Mouse (Mus musculus): Measurements from ENCODE around the gene Sema6c. TPM values are rescaled to one million over a fixed set of nuclear protein-coding genes. Genes with fewer than 3 reads are reported as not detected.

The Sema6c gene
- polyA plus RNA-seq, 1 experiment from 2014 or later = 3.8 TPM

DNA sequence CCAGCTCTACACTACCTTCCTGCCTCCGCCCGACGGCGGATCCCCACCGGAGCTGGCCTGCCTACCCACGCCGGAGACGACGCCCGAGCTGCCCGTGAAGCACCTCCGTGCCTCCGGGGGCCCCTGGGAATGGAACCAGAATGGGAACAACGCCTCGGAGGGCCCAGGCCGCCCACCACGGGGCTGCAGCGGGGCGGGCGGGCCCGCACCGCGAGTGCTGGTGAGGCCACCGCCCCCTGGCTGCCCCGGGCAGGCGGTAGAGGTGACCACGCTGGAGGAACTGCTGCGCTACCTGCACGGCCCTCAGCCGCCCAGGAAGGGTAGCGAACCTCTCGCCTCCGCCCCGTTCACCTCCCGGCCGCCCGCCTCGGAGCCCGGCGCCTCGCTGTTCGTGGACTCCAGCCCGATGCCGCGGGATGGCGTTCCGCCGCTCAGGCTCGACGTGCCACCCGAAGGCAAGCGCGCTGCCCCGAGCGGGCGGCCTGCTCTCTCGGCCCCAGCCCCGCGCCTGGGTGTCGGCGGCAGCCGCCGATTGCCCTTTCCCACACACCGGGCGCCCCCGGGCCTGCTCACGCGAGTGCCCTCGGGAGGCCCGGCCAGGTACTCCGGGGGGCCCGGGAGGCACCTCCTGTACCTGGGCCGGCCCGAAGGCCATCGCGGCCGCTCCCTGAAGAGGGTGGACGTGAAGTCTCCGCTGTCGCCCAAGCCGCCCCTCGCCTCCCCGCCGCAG, 12.4 kb downstream of the Sema6c start:
- Histone ChIP-seq H3K9ac (no peak overlapping the region), H3K9me3 (no peaks in the 10 kb centered on the region), H3K4me2 (peak overlapping the region; percentile 63), H3K4me3 (peak overlapping the region; percentile 31), H3K36me3 (peaks cover 10% of the 10 kb centered on the region), H3K4me1 (peaks cover 17% of the 10 kb centered on the region), H3K27me3 (peaks cover 38% of the 10 kb centered on the region), H3K27ac (no peak overlapping the region)
- ATAC-seq (ENCODE audit: borderline replicate concordance, extremely low read depth, low FRiP score, low TSS enrichment) = no peak; the same call in 1 of the 2 replicates
- 27% methylated on average over 82 of the region's 84 CpGs for WGBS

GRCm38 (mm10) chr3:95173256-95173949, 13.1 kb downstream of the Sema6c start:
- ATAC-seq (ENCODE audit: borderline replicate concordance, extremely low read depth, low FRiP score, low TSS enrichment) = peak; percentile 36; the same call in 1 of the 2 replicates
- Histone ChIP-seq H3K27ac (no peak overlapping the region), H3K4me3 (peak overlapping the region; percentile 31), H3K4me2 (peak overlapping the region; percentile 63), H3K4me1 (peaks cover 17% of the 10 kb centered on the region), H3K27me3 (peaks cover 38% of the 10 kb centered on the region), H3K36me3 (peaks cover 10% of the 10 kb centered on the region), H3K9ac (peak overlapping the region; percentile 29), H3K9me3 (no peaks in the 10 kb centered on the region)
- WGBS = 9% methylated on average over 58 of the region's 58 CpGs

- no peaks in the 10 kb centered on the region for H3K9me3 ChIP-seq
- H3K4me3 ChIP-seq = peak overlapping the region; percentile 31
- H3K4me2 ChIP-seq = peak overlapping the region; percentile 63
- peaks cover 9% of the 10 kb centered on the region for H3K36me3 ChIP-seq
- no peak overlapping the region for H3K27ac ChIP-seq
- WGBS = 6% methylated on average over 16 of the region's 16 CpGs
- no peak overlapping the region for H3K9ac ChIP-seq
- H3K27me3 ChIP-seq = peaks cover 38% of the 10 kb centered on the region
- peak; percentile 60; the same call in 1 of the 2 replicates for ATAC-seq (ENCODE audit: borderline replicate concordance, extremely low read depth, low FRiP score, low TSS enrichment)
- peaks cover 17% of the 10 kb centered on the region for H3K4me1 ChIP-seq
These were observed 13.8 kb downstream of the Sema6c start for GRCm38 (mm10) chr3:95174011-95174592.

DNA sequence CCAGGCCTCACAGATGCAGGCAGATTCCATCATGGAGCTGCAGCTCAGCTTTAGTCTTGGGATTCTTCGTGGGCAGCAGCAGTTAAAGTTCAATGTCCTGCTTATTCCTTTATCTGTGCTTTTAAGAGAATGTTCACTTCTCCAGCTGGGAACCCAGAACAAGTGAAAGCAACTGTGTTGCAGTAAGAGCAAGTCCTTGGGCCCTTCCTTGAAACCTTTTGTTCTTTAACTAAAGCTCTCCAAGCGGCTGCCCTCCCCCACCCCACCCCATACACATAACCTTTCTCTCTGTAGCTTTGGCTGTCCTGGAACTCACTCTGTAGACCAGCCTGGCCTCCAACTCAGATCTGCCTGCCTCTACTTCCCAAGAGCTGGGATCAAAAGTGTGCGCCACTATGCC, 16.2 kb downstream of the Sema6c start:
- no peak overlapping the region for H3K27ac ChIP-seq
- H3K36me3 ChIP-seq = peaks cover 6% of the 10 kb centered on the region; the same call in 1 of the 2 replicates
- no peak for ATAC-seq (ENCODE audit: borderline replicate concordance, extremely low read depth, low FRiP score, low TSS enrichment)
- no peaks in the 10 kb centered on the region for H3K9me3 ChIP-seq
- no peak overlapping the region for H3K9ac ChIP-seq
- 74% methylated on average over 3 of the region's 3 CpGs for WGBS
- H3K4me2 ChIP-seq = no peak overlapping the region
- H3K27me3 ChIP-seq = peaks cover 27% of the 10 kb centered on the region
- H3K4me1 ChIP-seq = peaks cover 17% of the 10 kb centered on the region
- no peak overlapping the region for H3K4me3 ChIP-seq

DNA sequence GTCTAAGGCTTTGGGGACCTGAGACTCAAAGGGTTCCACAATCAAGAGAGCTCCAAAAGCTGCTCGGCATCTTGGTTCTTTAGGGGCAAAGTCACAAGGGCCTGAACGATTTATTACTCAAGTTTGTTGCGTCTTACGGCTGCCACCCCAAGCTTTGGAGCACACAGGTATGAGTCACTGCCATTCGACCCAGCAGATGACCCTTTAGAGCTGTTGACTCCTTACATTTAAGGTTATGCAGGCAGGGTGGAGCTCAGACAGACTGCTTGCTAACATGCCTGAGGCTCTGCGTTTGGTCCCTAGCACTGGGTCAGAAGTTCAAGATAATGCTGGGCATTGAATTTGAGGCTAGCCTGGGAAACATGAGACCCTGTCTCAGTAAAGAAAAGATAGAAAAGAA, 17.3 kb downstream of the Sema6c start:
- peaks cover 16% of the 10 kb centered on the region for H3K4me1 ChIP-seq
- H3K9me3 ChIP-seq = no peaks in the 10 kb centered on the region
- H3K9ac ChIP-seq = no peak overlapping the region
- H3K4me3 ChIP-seq = no peak overlapping the region
- H3K27ac ChIP-seq = no peak overlapping the region
- no peak for ATAC-seq (ENCODE audit: borderline replicate concordance, extremely low read depth, low FRiP score, low TSS enrichment)
- WGBS = 59% methylated on average over 6 of the region's 6 CpGs
- no peak overlapping the region for H3K4me2 ChIP-seq
- H3K27me3 ChIP-seq = peaks cover 16% of the 10 kb centered on the region
- peaks cover under 1% of the 10 kb centered on the region; the same call in 1 of the 2 replicates for H3K36me3 ChIP-seq

GRCm38 (mm10) chr3:95178948-95179347, 18.7 kb downstream of the Sema6c start:
- H3K27me3 ChIP-seq = peaks cover 2% of the 10 kb centered on the region; the same call in 1 of the 2 replicates
- peaks cover 6% of the 10 kb centered on the region for H3K36me3 ChIP-seq
- 79% methylated on average over 5 of the region's 5 CpGs for WGBS
- H3K9ac ChIP-seq = no peak overlapping the region
- H3K27ac ChIP-seq = no peak overlapping the region
- no peak for ATAC-seq (ENCODE audit: borderline replicate concordance, extremely low read depth, low FRiP score, low TSS enrichment)
- peaks cover 2% of the 10 kb centered on the region; the same call in 1 of the 2 replicates for H3K4me1 ChIP-seq
- H3K9me3 ChIP-seq = no peaks in the 10 kb centered on the region
- no peak overlapping the region for H3K4me3 ChIP-seq
- no peak overlapping the region for H3K4me2 ChIP-seq

DNA sequence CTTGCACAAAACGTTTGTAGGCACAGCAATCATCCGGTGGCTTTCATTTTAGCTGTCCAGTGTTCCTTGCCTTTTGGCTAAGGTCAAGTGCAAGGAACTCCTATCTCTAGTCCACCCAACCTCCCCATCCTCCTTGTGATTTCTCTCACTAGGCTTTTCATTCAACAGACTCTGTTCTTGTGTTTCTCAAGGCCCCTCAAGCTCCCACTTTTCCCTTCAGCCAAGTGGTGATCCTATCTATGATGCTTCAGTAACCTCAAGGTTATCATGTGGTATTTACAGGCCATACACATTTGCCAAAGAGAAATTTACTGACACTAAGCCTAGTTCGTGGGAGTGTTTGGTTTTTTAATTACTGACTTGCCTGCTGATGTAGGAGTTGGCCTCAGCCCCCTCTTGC, 19.6 kb downstream of the Sema6c start:
- no peak overlapping the region for H3K9ac ChIP-seq
- no peaks in the 10 kb centered on the region for H3K4me1 ChIP-seq
- 51% methylated on average over 3 of the region's 3 CpGs for WGBS
- no peak overlapping the region for H3K27ac ChIP-seq
- H3K27me3 ChIP-seq = no peaks in the 10 kb centered on the region
- H3K9me3 ChIP-seq = no peaks in the 10 kb centered on the region
- H3K4me2 ChIP-seq = no peak overlapping the region
- peaks cover 15% of the 10 kb centered on the region for H3K36me3 ChIP-seq
- no peak overlapping the region for H3K4me3 ChIP-seq
- ATAC-seq (ENCODE audit: borderline replicate concordance, extremely low read depth, low FRiP score, low TSS enrichment) = no peak

DNA sequence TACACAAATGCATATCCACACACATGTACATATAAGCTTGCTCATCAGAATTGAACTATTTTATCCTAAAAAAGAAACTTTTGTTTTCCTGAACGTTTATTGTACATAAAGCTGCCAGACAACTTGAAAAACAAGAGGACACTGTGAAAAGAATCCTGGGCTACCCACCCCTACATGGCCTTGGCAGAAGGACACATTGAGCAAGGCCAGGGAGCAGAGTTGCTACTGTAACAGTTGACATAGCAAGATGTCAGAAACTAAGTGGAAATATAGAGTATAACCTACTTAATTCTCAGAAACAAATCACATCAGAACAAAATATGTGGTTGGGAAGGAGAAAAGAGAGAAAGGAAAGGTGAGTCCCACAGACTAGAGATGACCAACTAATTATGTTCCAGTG, 21.6 kb downstream of the Sema6c start:
- 54% methylated on average over 1 of the region's 1 CpGs for WGBS
- H3K27ac ChIP-seq = no peak overlapping the region
- no peak overlapping the region for H3K4me2 ChIP-seq
- H3K27me3 ChIP-seq = no peaks in the 10 kb centered on the region
- peaks cover 25% of the 10 kb centered on the region for H3K36me3 ChIP-seq
- no peaks in the 10 kb centered on the region for H3K4me1 ChIP-seq
- H3K9ac ChIP-seq = no peak overlapping the region
- no peaks in the 10 kb centered on the region for H3K9me3 ChIP-seq
- ATAC-seq (ENCODE audit: borderline replicate concordance, extremely low read depth, low FRiP score, low TSS enrichment) = no peak
- H3K4me3 ChIP-seq = no peak overlapping the region

- WGBS = 76% methylated on average over 9 of the region's 9 CpGs
- no peak for ATAC-seq (ENCODE audit: borderline replicate concordance, extremely low read depth, low FRiP score, low TSS enrichment)
- peaks cover 56% of the 10 kb centered on the region for H3K36me3 ChIP-seq
These were observed 24.7 kb downstream of the Sema6c start for GRCm38 (mm10) chr3:95184796-95185577.

DNA sequence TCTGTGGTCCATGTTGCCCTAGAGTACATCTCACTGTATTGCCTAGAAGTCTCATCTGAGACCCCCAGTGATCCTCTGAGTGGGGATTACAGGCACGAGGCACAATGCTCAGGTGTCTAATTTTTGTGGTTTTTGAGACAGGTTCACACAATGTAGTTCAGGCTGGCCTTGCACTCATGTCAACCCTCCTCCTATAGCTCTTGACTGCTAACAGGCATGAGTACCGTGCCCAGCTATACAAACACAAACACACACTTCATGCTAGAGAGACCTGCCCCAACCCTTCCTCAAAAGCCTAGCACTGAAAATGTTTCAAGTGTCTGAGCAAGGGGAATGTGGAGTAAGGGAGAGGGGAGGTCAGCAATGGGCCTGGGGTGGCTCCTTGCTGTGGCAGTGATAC, 25.8 kb downstream of the Sema6c start:
- peak; percentile 31; the same call in 1 of the 2 replicates for ATAC-seq (ENCODE audit: borderline replicate concordance, extremely low read depth, low FRiP score, low TSS enrichment)
- H3K4me2 ChIP-seq = no peak overlapping the region
- no peak overlapping the region; the same call in 1 of the 2 replicates for H3K4me3 ChIP-seq
- no peaks in the 10 kb centered on the region for H3K9me3 ChIP-seq
- WGBS = 68% methylated on average over 2 of the region's 2 CpGs
- no peaks in the 10 kb centered on the region for H3K4me1 ChIP-seq
- H3K27me3 ChIP-seq = no peaks in the 10 kb centered on the region
- H3K27ac ChIP-seq = no peak overlapping the region
- peaks cover 62% of the 10 kb centered on the region for H3K36me3 ChIP-seq
- H3K9ac ChIP-seq = no peak overlapping the region

More at GRCm38 (mm10) chr3:95184796-95185577, 24.7 kb downstream of the Sema6c start:
- H3K27me3 ChIP-seq = no peaks in the 10 kb centered on the region
- no peaks in the 10 kb centered on the region for H3K9me3 ChIP-seq
- H3K4me1 ChIP-seq = no peaks in the 10 kb centered on the region
- no peak overlapping the region for H3K27ac ChIP-seq
- H3K9ac ChIP-seq = no peak overlapping the region
- H3K4me2 ChIP-seq = no peak overlapping the region
- H3K4me3 ChIP-seq = no peak overlapping the region

- Histone ChIP-seq H3K9me3 (no peaks in the 10 kb centered on the region), H3K9ac (no peak overlapping the region), H3K27ac (no peak overlapping the region), H3K27me3 (no peaks in the 10 kb centered on the region), H3K36me3 (peaks cover 64% of the 10 kb centered on the region), H3K4me1 (no peaks in the 10 kb centered on the region), H3K4me2 (no peak overlapping the region), H3K4me3 (no peak overlapping the region)
- no peak for ATAC-seq (ENCODE audit: borderline replicate concordance, extremely low read depth, low FRiP score, low TSS enrichment)
- WGBS = 74% methylated on average over 6 of the region's 6 CpGs
These were observed 26.6 kb downstream of the Sema6c start for GRCm38 (mm10) chr3:95186888-95187287.

All from lung, embryonic 15.5 days (tissue).